Mouse (Mus musculus) kidney, adult 2 months (tissue): ENCODE measurements at regions not wholly inside any gene's neighbourhood (a gene's known extent, or its start where the extent isn't known, plus 50 kb on each side); places are given as distances from the start of the nearest gene placed in this dataset.

Experiments used
- CTCF ChIP-seq: fragments of 200-500 bp; conservative IDR thresholded peaks from 2 replicates; pipeline ENCODE4 v1.5.1; 2011; ENCODE audit warnings: low read depth, mild to moderate bottlenecking, control low read depth, low read length, moderate library complexity, mixed read lengths; ENCODE audit not compliant: insufficient read depth, insufficient read length
- POLR2A ChIP-seq: fragments of 200-500 bp; IDR thresholded peaks from one replicate; pipeline ENCODE4 v1.6.1; 2011; ENCODE audit warnings: low read depth, low read length, control low read depth

DNA sequence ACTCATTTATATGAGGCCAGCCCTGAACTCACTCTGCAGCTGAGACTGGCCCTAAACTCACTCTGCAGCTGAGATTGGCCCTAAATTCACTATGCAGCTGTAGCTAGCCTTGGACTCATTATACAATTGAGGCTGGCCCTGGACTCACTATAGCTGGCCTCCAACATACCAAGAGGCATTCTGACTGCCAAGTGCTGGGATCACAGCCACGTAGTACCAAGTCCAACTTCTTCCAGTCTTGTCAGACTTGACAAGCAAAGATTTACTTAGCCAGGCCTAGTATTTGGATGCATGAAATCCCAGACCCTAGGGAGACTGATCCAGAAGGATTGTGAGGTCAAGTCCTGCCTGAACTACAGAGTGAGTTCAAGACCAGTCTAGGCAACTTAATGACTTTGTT is 81.6 kb downstream of the Xrcc2 start:
- no peak for TF ChIP-seq CTCF
- TF ChIP-seq POLR2A: no peak
